Mouse (Mus musculus): ENCODE measurements around the gene Olfr769. TPM values are rescaled to one million over a fixed set of nuclear protein-coding genes. Genes with fewer than 3 reads are reported as not detected.

Gene Olfr769
- total RNA-seq (2023) = not detected

GRCm38 (mm10) chr10:129117761-129118160, at the start of gene Olfr769:
Olfr769 (minus strand) TSS chr10:129117861.

GRCm38 (mm10) chr10:129164651-129165050, 47.0 kb upstream of the Olfr769 start, which contains the start of gene Olfr771:
Olfr771 (minus strand) TSS chr10:129164751.

GRCm38 (mm10) chr10:129138898-129139297, 21.2 kb upstream of the Olfr769 start, which contains the start of gene Olfr770:
Olfr770 (minus strand) TSS chr10:129138998.

GRCm38 (mm10) chr10:129099275-129099674, 18.4 kb downstream of the Olfr769 start, which contains the start of gene Olfr768:
Olfr768 (minus strand) TSS chr10:129099375.

GRCm38 (mm10) chr10:129082810-129083209, 34.9 kb downstream of the Olfr769 start, which contains the start of gene Olfr767:
Olfr767 (minus strand) TSS chr10:129082910.

GRCm38 (mm10) chr10:129068877-129069276, 48.8 kb downstream of the Olfr769 start, which contains the start of gene Olfr766-ps1:
Olfr766-ps1 (minus strand) TSS chr10:129068977.

Other genes starting within 250 kb of the Olfr769 start
- 11.5 TPM for gene Gdf11, start 226.1 kb downstream of the Olfr769 start, total RNA-seq (2023)
- gene Cd63, start 216.9 kb downstream of the Olfr769 start, total RNA-seq (2023) = 2.3 TPM
- gene Rdh5, start 195.0 kb downstream of the Olfr769 start, total RNA-seq (2023) = 12.7 TPM
- 54.9 TPM for gene Bloc1s1, start 193.8 kb downstream of the Olfr769 start, total RNA-seq (2023)
- gene Itga7, start 184.0 kb downstream of the Olfr769 start, total RNA-seq (2023) = 8.2 TPM
- not detected for gene Mettl7b, start 156.9 kb downstream of the Olfr769 start, total RNA-seq (2023)
- gene Olfr9, start 128.4 kb downstream of the Olfr769 start, total RNA-seq (2023) = 2.8 TPM
- not detected for gene Olfr763, start 107.1 kb downstream of the Olfr769 start, total RNA-seq (2023)
- not detected for gene Olfr764-ps1, start 78.0 kb downstream of the Olfr769 start, total RNA-seq (2023)
- gene Olfr765, start 67.9 kb downstream of the Olfr769 start, total RNA-seq (2023) = not detected
- gene Olfr766-ps1, start 48.9 kb downstream of the Olfr769 start, total RNA-seq (2023) = not detected
- gene Olfr767, start 35.0 kb downstream of the Olfr769 start, total RNA-seq (2023) = not detected
- gene Olfr768, start 18.5 kb downstream of the Olfr769 start, total RNA-seq (2023) = not detected
- not detected for gene Olfr770, start 21.1 kb upstream of the Olfr769 start, total RNA-seq (2023)
- gene Olfr771, start 46.9 kb upstream of the Olfr769 start, total RNA-seq (2023) = not detected
- gene Olfr772, start 60.1 kb upstream of the Olfr769 start, total RNA-seq (2023) = not detected
- not detected for gene Olfr773, start 69.6 kb upstream of the Olfr769 start, total RNA-seq (2023)
- gene Olfr774, start 118.3 kb upstream of the Olfr769 start, total RNA-seq (2023) = not detected
- gene Olfr775, start 130.6 kb upstream of the Olfr769 start, total RNA-seq (2023) = not detected
- not detected for gene Olfr776, start 141.3 kb upstream of the Olfr769 start, total RNA-seq (2023)
- not detected for gene Olfr777, start 153.6 kb upstream of the Olfr769 start, total RNA-seq (2023)
- not detected for gene Olfr780, start 200.3 kb upstream of the Olfr769 start, total RNA-seq (2023)
- gene Olfr781, start 211.0 kb upstream of the Olfr769 start, total RNA-seq (2023) = not detected
- gene Olfr782, start 231.0 kb upstream of the Olfr769 start, total RNA-seq (2023) = not detected